Mouse (Mus musculus) neural tube, embryonic 11.5 days (tissue): ENCODE measurements around the gene Gm49361. TPM values are rescaled to one million over a fixed set of nuclear protein-coding genes. Genes with fewer than 3 reads are reported as not detected.

Experiments
- ATAC-seq: fragments of 200-750 bp; cut with Nextera tagmentation; 2 replicates; pipeline ENCODE4 v1.8.0; 2017; ENCODE audit warnings: moderate number of reproducible peaks, mild to moderate bottlenecking, moderate TSS enrichment, moderate library complexity; ENCODE audit not compliant: insufficient read depth, low FRiP score, low TSS enrichment
- DNase-seq: peaks from one replicate; pipeline ENCODE4 v3.0.0-alpha.2; 2015; ENCODE audit warnings: low spot score
- H3K27ac ChIP-seq: fragments of 300-500 bp; sonication (generic); 2 replicates; pipeline ENCODE4 v1.5.1; 2014; ENCODE audit warnings: low read depth, mild to moderate bottlenecking, low read length
- H3K27me3 ChIP-seq: fragments of 300-500 bp; sonication (generic); 2 replicates; pipeline ENCODE4 v1.6.1; 2014; ENCODE audit warnings: mild to moderate bottlenecking, low read length, mixed read lengths; ENCODE audit not compliant: control insufficient read depth, insufficient read depth
- H3K36me3 ChIP-seq: fragments of 300-500 bp; sonication (generic); 2 replicates; pipeline ENCODE4 v1.6.1; 2014; ENCODE audit warnings: mild to moderate bottlenecking, low read length, moderate library complexity, mixed read lengths; ENCODE audit not compliant: control insufficient read depth, insufficient read depth
- H3K4me1 ChIP-seq: fragments of 300-500 bp; sonication (generic); 2 replicates; pipeline ENCODE4 v1.6.1; 2014; ENCODE audit warnings: low read length, mixed read lengths; ENCODE audit not compliant: control insufficient read depth, insufficient read depth
- H3K4me2 ChIP-seq: fragments of 300-500 bp; sonication (generic); 2 replicates; pipeline ENCODE4 v1.6.1; 2014; ENCODE audit warnings: low read depth, mild to moderate bottlenecking, moderate library complexity
- H3K4me3 ChIP-seq: fragments of 300-500 bp; sonication (generic); 2 replicates; pipeline ENCODE4 v1.5.1; 2014; ENCODE audit warnings: low read depth, low read length
- H3K9ac ChIP-seq: fragments of 300-500 bp; sonication (generic); 2 replicates; pipeline ENCODE4 v1.6.1; 2014; ENCODE audit warnings: mild to moderate bottlenecking, low read length
- H3K9me3 ChIP-seq: fragments of 300-500 bp; sonication (generic); 2 replicates; pipeline ENCODE4 v1.6.1; 2016; ENCODE audit warnings: low read length; ENCODE audit not compliant: control insufficient read depth
- WGBS: fragments of 180-500 bp; shearing (Covaris S2); extraction: QIAGEN DNeasy Blood & Tissue Kit; methylation state at CpG from one replicate; pipeline ENCODE4 v1.1.7; 2014; 5-methylcytosine and 5-hydroxymethylcytosine counted together
- polyA plus RNA-seq: library from polyadenylated mRNA; unstranded; fragments of >200 nt; fragmentation: Nextera tagmentation; extraction: Ambion mirVana; gene quantifications from 2 replicates; pipeline ENCODE4 v1.2.1, GENCODE M21; 2014

The Gm49361 gene
- polyA plus RNA-seq, result not detected in 2 replicates

DNA sequence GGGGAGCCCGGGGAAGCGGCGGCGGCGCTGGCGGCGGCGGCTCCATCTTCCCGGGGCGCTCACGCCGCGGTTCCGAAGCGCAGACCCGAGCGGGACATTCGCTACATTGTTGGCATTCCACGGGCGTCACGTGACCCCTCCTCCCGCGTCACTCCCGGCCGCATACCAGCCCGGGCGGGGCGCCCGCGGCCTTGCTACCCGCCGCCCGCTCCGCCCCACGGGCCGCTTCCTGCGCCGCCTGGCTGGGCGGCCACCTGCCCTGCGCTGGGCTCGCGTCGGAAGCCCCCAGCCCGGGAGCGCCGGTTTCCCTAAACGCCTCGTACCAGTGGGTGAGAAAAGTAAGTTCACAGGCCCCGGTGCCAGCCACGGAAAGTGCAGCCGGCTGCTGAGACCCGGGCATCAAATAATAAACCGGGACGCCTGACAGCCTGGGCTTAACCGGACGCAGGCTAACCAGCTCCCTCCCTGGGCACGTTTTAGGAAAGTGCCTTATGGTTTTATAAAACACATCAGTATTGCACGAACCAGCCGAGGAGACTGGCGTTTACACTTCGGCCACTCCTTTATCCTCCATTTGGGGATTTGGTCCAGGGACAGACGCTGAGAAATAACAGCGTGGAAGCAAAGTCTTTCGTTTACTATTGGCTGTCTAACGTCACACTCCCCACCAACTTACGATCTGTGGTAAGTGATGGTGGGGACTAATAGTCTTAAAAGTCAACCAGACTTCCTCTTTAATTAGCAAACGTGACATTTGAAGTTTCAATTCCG is at the start of gene Gm49361:
TSS of gene Gm49361 (minus strand) at position 103 of the 771 bp plus-strand sequence.
- peak; percentile 89 for DNase-seq

DNA sequence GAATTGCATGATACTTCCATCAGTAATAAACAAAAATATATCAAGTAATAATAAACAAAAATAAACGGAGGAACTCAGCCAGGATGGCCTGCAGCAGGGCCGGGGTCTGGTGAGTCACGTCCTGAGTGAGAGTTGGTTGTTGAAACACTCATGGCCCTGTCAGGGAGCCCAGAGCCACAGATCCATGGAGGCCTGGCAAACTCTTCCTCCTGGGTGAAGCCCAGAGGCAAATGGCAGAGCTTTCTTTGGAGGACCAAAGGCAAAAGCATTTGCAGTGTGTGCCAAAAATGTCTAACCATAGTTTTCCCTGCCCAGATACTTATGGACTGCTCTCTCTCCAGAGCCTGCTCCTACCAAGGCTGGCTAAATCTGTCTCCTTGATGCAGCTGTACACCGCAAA is 45.3 kb upstream of the Gm49361 start:
- H3K9me3 ChIP-seq, result no peaks in the 10 kb centered on the region
- no peak for ATAC-seq
- no peak overlapping the region for H3K9ac ChIP-seq
- H3K4me3 ChIP-seq, result no peak overlapping the region
- WGBS, result 88% methylated on average over 4 of the region's 4 CpGs
- no peaks in the 10 kb centered on the region for H3K4me1 ChIP-seq
- no peaks in the 10 kb centered on the region for H3K36me3 ChIP-seq
- no peak overlapping the region for H3K27ac ChIP-seq
- H3K4me2 ChIP-seq, result no peak overlapping the region
- no peaks in the 10 kb centered on the region for H3K27me3 ChIP-seq
- DNase-seq, result no peak

More for the DNA sequence above, at the start of gene Gm49361:
- Histone ChIP-seq H3K4me3 (peak within 1 kb of the TSS; percentile 94), H3K4me2 (peak within 1 kb of the TSS; percentile 63), H3K9ac (peak within 1 kb of the TSS; percentile 95), H3K36me3 (no peaks in the 10 kb centered on the region), H3K27ac (peak within 1 kb of the TSS; percentile 80), H3K9me3 (no peaks in the 10 kb centered on the region), H3K27me3 (no peaks in the 10 kb centered on the region), H3K4me1 (no peaks in the 10 kb centered on the region; the same call in 1 of the 2 replicates)
- ATAC-seq, result peak; percentile 89
- under 1% methylated on average over 52 of the region's 68 CpGs for WGBS

DNA sequence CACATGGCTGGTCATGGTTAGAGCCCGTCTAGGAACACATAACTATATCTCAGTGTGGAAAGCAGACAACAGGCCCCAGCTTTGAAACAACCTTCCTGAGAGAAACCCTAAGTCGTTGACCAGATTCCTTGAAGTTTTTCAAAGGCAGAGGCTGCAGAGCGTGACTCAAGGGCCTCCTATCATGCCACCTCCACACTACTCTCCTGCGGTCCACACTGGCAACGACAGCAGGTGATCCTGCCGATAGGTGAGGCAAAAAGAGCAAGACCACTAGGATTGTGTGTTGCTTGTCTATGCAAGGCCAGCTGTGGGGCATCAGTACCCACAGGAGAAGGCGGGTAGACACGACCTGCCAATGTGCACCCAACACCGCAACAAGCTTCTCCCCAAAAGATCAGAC is 43.9 kb upstream of the Gm49361 start:
- no peaks in the 10 kb centered on the region for H3K36me3 ChIP-seq
- DNase-seq (no peak), ATAC-seq (no peak)
- WGBS, result 90% methylated on average over 9 of the region's 9 CpGs
- H3K4me3 ChIP-seq, result no peak overlapping the region
- H3K4me1 ChIP-seq, result no peaks in the 10 kb centered on the region
- H3K9ac ChIP-seq, result no peak overlapping the region
- H3K9me3 ChIP-seq, result no peaks in the 10 kb centered on the region
- H3K27me3 ChIP-seq, result no peaks in the 10 kb centered on the region
- H3K4me2 ChIP-seq, result no peak overlapping the region
- no peak overlapping the region for H3K27ac ChIP-seq

DNA sequence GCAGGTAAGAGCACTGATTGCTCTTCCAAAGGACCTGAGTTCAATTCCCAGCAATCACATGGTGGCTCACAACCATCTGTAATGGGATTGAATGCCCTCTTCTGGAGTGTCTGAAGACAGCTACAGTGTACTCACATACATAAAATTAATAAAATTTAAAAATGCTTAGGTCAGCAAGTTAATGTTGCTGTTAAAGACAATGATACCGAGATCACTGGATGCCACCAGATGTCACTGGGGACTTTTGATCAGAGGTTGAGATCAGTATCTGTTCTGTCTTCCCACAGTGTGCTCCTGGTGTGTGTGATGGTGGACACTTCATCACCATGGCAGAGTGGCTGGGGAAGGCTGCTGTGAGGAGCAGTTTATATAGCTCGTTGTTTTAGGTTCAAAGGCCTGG is 43.4 kb upstream of the Gm49361 start:
- DNase-seq (no peak), ATAC-seq (no peak)
- no peak overlapping the region for H3K27ac ChIP-seq
- H3K4me2 ChIP-seq, result no peak overlapping the region
- H3K36me3 ChIP-seq, result no peaks in the 10 kb centered on the region
- H3K4me1 ChIP-seq, result no peaks in the 10 kb centered on the region
- H3K27me3 ChIP-seq, result no peaks in the 10 kb centered on the region
- H3K9me3 ChIP-seq, result no peaks in the 10 kb centered on the region
- H3K4me3 ChIP-seq, result no peak overlapping the region
- H3K9ac ChIP-seq, result no peak overlapping the region
- WGBS, result 77% methylated on average over 2 of the region's 2 CpGs

DNA sequence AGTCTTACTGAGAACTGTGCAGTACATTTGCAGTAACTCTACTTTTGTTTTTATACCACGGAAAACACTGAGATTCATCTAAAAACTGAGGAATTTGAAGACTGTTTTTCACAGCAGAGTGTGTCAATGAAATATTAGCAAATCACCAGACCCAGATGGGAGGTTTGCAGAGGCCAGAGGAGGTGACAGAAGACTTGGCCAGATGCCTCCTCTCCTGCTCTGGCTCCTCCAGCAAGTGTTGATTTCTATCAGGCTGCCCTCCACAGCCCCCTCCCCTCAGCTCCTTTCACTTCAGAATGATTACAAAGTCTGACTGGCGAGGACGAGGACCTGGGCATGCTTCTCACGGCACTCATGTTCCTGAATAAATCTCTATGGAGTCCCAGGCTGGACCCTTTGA is 41.5 kb upstream of the Gm49361 start:
- Histone ChIP-seq H3K4me2 (no peak overlapping the region), H3K36me3 (no peaks in the 10 kb centered on the region), H3K9me3 (no peaks in the 10 kb centered on the region), H3K27me3 (no peaks in the 10 kb centered on the region), H3K4me3 (no peak overlapping the region), H3K9ac (no peak overlapping the region), H3K27ac (no peak overlapping the region), H3K4me1 (no peaks in the 10 kb centered on the region)
- no peak for DNase-seq
- no peak for ATAC-seq
- WGBS, result 70% methylated on average over 4 of the region's 4 CpGs

DNA sequence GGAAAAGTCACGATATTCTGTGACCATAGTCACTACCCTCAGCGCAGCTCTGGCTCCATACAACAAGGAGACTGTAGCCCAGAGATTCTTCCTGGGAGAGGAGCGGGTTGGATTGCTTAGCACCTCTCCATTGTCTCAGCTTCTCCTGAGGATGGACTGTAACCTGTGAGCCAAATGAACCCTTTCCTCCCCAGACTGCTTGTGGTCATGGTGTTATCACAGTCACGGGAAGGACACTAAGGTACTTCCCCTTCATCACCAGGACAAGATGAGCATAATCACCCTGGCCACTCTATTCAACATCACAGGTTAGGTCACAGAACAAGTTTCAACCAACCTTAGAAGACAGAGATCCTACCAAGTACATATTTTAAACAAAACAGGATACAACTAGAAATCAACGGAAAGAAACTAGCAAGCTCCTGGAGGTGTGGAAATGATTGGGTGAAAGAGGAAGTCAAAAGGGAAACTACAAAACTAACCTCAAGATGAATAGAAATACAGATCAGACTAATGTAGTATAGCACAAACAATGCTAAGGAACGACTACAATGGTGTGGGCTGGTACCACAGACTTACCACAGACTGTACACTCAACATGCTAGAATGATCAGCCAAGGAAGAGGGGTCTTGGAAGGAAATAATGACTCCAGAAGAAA is 26.4 kb upstream of the Gm49361 start:
- ATAC-seq, result no peak
- H3K9me3 ChIP-seq, result no peaks in the 10 kb centered on the region
- WGBS, result 80% methylated on average over 6 of the region's 6 CpGs

DNA sequence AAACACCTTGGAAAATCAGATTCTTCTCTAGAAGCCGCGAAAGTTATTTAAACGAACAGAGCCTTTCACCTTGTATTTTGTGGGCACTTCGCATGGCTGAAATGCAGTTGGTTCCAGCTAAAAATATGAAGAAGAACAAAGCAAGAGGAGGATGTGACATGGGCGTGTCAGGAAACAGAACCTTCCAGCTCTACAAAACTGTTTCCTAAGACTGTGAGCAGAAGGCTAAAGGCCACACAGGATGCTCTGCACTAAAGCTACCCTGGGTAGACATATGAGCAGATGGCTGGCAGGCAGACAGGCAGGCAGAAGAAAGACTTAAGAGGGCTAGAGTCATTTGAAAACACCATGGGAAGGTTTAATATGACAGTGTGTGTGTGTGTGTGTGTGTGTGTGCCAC is 23.2 kb upstream of the Gm49361 start:
- Histone ChIP-seq H3K4me3 (no peak overlapping the region), H3K4me2 (no peak overlapping the region), H3K4me1 (no peaks in the 10 kb centered on the region), H3K27me3 (no peaks in the 10 kb centered on the region), H3K27ac (no peak overlapping the region), H3K9me3 (no peaks in the 10 kb centered on the region), H3K36me3 (no peaks in the 10 kb centered on the region), H3K9ac (no peak overlapping the region)
- no peak for DNase-seq
- 96% methylated on average over 5 of the region's 5 CpGs for WGBS
- no peak for ATAC-seq

More for the DNA sequence above, 26.4 kb upstream of the Gm49361 start:
- H3K4me2 ChIP-seq, result no peak overlapping the region
- no peaks in the 10 kb centered on the region for H3K27me3 ChIP-seq
- no peaks in the 10 kb centered on the region for H3K36me3 ChIP-seq
- DNase-seq, result no peak
- no peak overlapping the region for H3K9ac ChIP-seq
- H3K4me3 ChIP-seq, result no peak overlapping the region
- no peaks in the 10 kb centered on the region for H3K4me1 ChIP-seq
- H3K27ac ChIP-seq, result no peak overlapping the region

DNA sequence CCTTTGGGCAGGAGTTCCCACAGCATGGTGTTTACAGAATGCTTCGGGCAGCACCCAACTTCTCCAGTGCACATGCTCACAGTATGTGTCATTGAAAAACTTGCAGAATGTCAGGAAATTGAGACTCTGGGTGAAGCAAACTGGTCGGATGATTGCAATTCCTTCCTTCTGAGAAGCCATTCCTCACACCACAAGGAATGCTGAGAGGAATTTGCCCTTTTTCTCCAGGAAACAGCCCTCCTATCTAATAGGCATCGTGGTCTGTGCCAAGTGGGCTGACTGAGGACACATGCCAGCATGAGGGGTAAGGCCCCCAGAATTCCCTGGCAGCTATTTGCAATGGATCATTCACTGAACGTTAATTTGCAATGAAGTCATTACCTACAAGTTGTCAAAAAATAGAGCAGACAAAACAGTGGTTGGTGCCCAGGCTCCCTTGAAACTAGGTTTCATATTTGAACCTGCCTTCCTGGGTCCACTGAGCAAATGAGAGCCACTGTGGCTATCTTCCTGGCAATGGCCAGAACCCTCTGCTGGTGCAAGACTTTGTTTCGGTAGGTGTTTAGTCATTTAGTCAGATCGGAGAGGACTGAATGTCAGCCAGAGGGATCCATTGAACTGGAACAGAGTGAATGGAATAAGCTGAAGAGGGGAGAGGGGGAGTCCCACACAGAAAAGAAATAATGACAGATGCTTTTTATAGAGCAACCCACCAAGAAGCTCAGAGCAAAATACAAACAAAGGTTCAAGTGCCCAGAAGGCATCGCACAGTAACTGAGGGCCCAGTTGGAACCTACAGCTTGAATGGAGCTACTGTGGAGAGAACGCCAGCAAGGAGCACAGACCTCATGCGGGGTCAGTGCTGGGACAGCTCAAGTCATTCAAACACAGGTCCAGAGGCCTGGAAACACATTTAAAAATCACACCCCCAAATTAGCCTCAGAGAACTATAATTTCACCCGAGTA is 14.8 kb upstream of the Gm49361 start:
- Histone ChIP-seq H3K9me3 (no peaks in the 10 kb centered on the region), H3K9ac (no peak overlapping the region), H3K27me3 (no peaks in the 10 kb centered on the region), H3K4me1 (no peaks in the 10 kb centered on the region), H3K4me3 (no peak overlapping the region), H3K27ac (no peak overlapping the region), H3K36me3 (no peaks in the 10 kb centered on the region), H3K4me2 (no peak overlapping the region)
- ATAC-seq, result no peak
- no peak for DNase-seq
- WGBS, result 61% methylated on average over 10 of the region's 10 CpGs
